Mouse (Mus musculus) ES-E14 (cell line): ENCODE data around the gene Gtf2ird2. TPM values are rescaled to one million over a fixed set of nuclear protein-coding genes. Genes with fewer than 3 reads are reported as not detected.

Experiments used
- DNase-seq: peaks from one replicate; pipeline ENCODE4 v3.0.0-alpha.2; 2013; ENCODE audit warnings: low read depth, low spot score
- H3K27ac ChIP-seq: 2 replicates; pipeline ENCODE4 v1.5.1; 2012; ENCODE audit warnings: low read depth, mild to moderate bottlenecking, low read length, moderate library complexity, mixed read lengths; ENCODE audit not compliant: poor library complexity, insufficient read depth, severe bottlenecking
- H3K36me3 ChIP-seq: 2 replicates; pipeline ENCODE4 v1.6.1; 2012; ENCODE audit warnings: mild to moderate bottlenecking, low read length, moderate library complexity, mixed read lengths; ENCODE audit not compliant: control insufficient read depth, poor library complexity, insufficient read depth, severe bottlenecking
- H3K4me1 ChIP-seq, 2 experiments: fragments of 150-350 bp in 1 of 2; sonication (generic) in 1 of 2; 2 replicates each; pipeline ENCODE4 v1.6.1; 2012; ENCODE audit warnings: low read length in 2 of 2, mild to moderate bottlenecking in 1 of 2, mixed read lengths in 1 of 2; ENCODE audit not compliant: control insufficient read depth in 2 of 2, insufficient read depth in 2 of 2, poor library complexity in 1 of 2
- H3K4me3 ChIP-seq, 2 experiments: fragments of 150-350 bp in 1 of 2; sonication (generic) in 1 of 2; 2 replicates each; pipeline ENCODE4 v1.5.1; 2012; ENCODE audit warnings: low read length in 2 of 2, low read depth in 1 of 2, mild to moderate bottlenecking in 1 of 2, mixed read lengths in 1 of 2; ENCODE audit not compliant: insufficient read depth in 1 of 2, poor library complexity in 1 of 2, severe bottlenecking in 1 of 2
- H3K9ac ChIP-seq: 2 replicates; pipeline ENCODE4 v1.6.1; 2012; ENCODE audit warnings: low read depth, mild to moderate bottlenecking, low read length, mixed read lengths; ENCODE audit not compliant: poor library complexity, insufficient read depth, severe bottlenecking
- H3K9me3 ChIP-seq: fragments of 150-350 bp; sonication (generic); 2 replicates; pipeline ENCODE4 v1.6.1; 2012; ENCODE audit warnings: low read depth, mild to moderate bottlenecking, low read length; ENCODE audit not compliant: control insufficient read depth, insufficient read depth
- CHD2 ChIP-seq: IDR thresholded peaks from 2 replicates; pipeline ENCODE4 v1.6.1; 2014; ENCODE audit warnings: mild to moderate bottlenecking, low read depth, low read length, inconsistent platforms
- HCFC1 ChIP-seq: IDR thresholded peaks from 2 replicates; pipeline ENCODE4 v1.6.1; 2012; ENCODE audit warnings: low read length, inconsistent platforms, borderline replicate concordance; ENCODE audit not compliant: insufficient read depth
- MAFK ChIP-seq: IDR thresholded peaks from 2 replicates; pipeline ENCODE4 v1.6.1; 2014; ENCODE audit warnings: mild to moderate bottlenecking, low read depth, low read length, inconsistent platforms; ENCODE audit not compliant: insufficient read depth
- ZC3H11A ChIP-seq: IDR thresholded peaks from 2 replicates; pipeline ENCODE4 v1.6.1; 2012; ENCODE audit warnings: low read depth, mild to moderate bottlenecking, inconsistent platforms, low read length, borderline replicate concordance
- ZNF384 ChIP-seq: IDR thresholded peaks from 2 replicates; pipeline ENCODE4 v1.6.1; 2012; ENCODE audit warnings: low read depth, low read length, inconsistent platforms
- in situ Hi-C, 2 experiments: fragments of 600-800 bp; cut with MboI; formaldehyde crosslinking; loops; one replicate each; pipeline ENCODE4 v1.15.1; 2025; ENCODE audit warnings: low sequenced_read_pairs in 2 of 2, inconsistent platforms in 1 of 2; ENCODE audit not compliant: unreplicated experiment in 2 of 2
- total RNA-seq: library from RNA; depleted of rRNA; stranded (reverse); fragments of 300-350 nt; gene quantifications from 2 replicates; pipeline ENCODE4 v1.2.3, GENCODE M21; 2012

The Gtf2ird2 gene
- total RNA-seq, 1 experiment, result 2.3 TPM

GRCm38 (mm10) chr5:134225110-134225901, 41.5 kb downstream of the Gtf2ird2 start:
- H3K36me3 ChIP-seq, result no peaks in the 10 kb centered on the region
- in situ Hi-C loops, result no loop called here
- no peak for TF ChIP-seq CHD2
- no peak for TF ChIP-seq ZC3H11A
- no peak for TF ChIP-seq ZNF384
- TF ChIP-seq MAFK, result no peak
- no peak for TF ChIP-seq HCFC1
- H3K9me3 ChIP-seq, result no peaks in the 10 kb centered on the region
- H3K4me3 ChIP-seq, result no peak overlapping the region
- no peak for DNase-seq
- H3K4me1 ChIP-seq, result peaks cover 0 to 27% of the 10 kb centered on the region in 2 experiments; a peak in 2 of 4 replicates
- H3K27ac ChIP-seq, result no peak overlapping the region
- H3K9ac ChIP-seq, result no peak overlapping the region

GRCm38 (mm10) chr5:134226946-134227345, 43.1 kb downstream of the Gtf2ird2 start:
- Histone ChIP-seq H3K36me3 (no peaks in the 10 kb centered on the region), H3K4me3 (no peak overlapping the region), H3K9ac (no peak overlapping the region), H3K9me3 (no peaks in the 10 kb centered on the region), H3K4me1 (peaks cover 0 to 27% of the 10 kb centered on the region in 2 experiments; a peak in 2 of 4 replicates), H3K27ac (no peak overlapping the region)
- no peak for DNase-seq
- in situ Hi-C loops, result no loop called here
- TF ChIP-seq ZC3H11A (no peak), CHD2 (no peak), ZNF384 (no peak), MAFK (no peak), HCFC1 (no peak)

- Histone ChIP-seq H3K9ac (no peak overlapping the region), H3K27ac (no peak overlapping the region)
- in situ Hi-C loops, result no loop called here
These were observed 43.9 kb downstream of the Gtf2ird2 start for GRCm38 (mm10) chr5:134227574-134228248.

GRCm38 (mm10) chr5:134228249-134228638, 44.4 kb downstream of the Gtf2ird2 start:
- no peaks in the 10 kb centered on the region for H3K36me3 ChIP-seq
- no peak overlapping the region for H3K9ac ChIP-seq
- H3K4me1 ChIP-seq, result peaks cover 0 to 32% of the 10 kb centered on the region in 2 experiments; a peak in 2 of 4 replicates
- H3K4me3 ChIP-seq, result 0 out of 4 replicates have a peak overlapping the region, but pooled peaks of 1 of the 2 experiments have one; percentile 9
- H3K27ac ChIP-seq, result no peak overlapping the region
- no peak for DNase-seq
- in situ Hi-C loops, result no loop called here
- H3K9me3 ChIP-seq, result no peaks in the 10 kb centered on the region
- no peak for TF ChIP-seq ZC3H11A
- no peak for TF ChIP-seq MAFK
- no peak for TF ChIP-seq CHD2
- no peak for TF ChIP-seq ZNF384
- TF ChIP-seq HCFC1, result no peak

More at GRCm38 (mm10) chr5:134227574-134228248, 43.9 kb downstream of the Gtf2ird2 start:
- no peak for TF ChIP-seq MAFK
- TF ChIP-seq HCFC1, result no peak
- TF ChIP-seq ZNF384, result no peak
- no peak for TF ChIP-seq ZC3H11A
- Histone ChIP-seq H3K4me1 (peaks cover 0 to 28% of the 10 kb centered on the region in 2 experiments; a peak in 2 of 4 replicates), H3K36me3 (no peaks in the 10 kb centered on the region), H3K4me3 (0 out of 4 replicates have a peak overlapping the region, but pooled peaks of 1 of the 2 experiments have one; percentile 9), H3K9me3 (no peaks in the 10 kb centered on the region)
- DNase-seq, result peak; percentile 60
